Mouse (Mus musculus): ENCODE measurements around the gene Gnpnat1.

DNA sequence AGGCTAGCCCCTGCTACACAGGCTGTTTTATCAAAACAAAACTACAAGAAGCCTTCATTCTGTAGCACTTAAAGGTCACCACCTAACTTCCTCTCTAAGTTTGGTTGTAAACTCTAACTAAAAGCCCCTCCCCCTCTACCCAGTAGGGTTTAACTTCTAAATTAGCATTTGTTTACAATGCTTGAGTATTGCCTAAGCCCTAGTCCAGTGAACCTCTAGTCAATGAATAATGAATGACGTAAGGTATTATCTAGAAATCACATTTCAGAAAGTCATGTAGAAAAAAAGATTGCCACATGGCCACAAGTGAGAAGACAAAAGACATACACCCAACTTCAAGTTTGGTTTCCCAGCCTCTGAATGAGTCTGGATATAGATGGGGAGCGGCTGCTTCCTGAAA is 17.2 kb downstream of the Gnpnat1 start:
- no peak for TF ChIP-seq CTCF (IDR thresholded peaks at IDR 0.05; ENCODE audit: low read depth, low read length)
- no peak for TF ChIP-seq POLR2A (IDR thresholded peaks at IDR 0.05; ENCODE audit: borderline replicate concordance, low read depth, low read length)

Measured in bone marrow macrophage, adult 2 months (primary cell).